Mouse (Mus musculus): ENCODE measurements at regions not wholly inside any gene's neighbourhood (a gene's known extent, or its start where the extent isn't known, plus 50 kb on each side); places are given as distances from the start of the nearest gene placed in this dataset.

DNA sequence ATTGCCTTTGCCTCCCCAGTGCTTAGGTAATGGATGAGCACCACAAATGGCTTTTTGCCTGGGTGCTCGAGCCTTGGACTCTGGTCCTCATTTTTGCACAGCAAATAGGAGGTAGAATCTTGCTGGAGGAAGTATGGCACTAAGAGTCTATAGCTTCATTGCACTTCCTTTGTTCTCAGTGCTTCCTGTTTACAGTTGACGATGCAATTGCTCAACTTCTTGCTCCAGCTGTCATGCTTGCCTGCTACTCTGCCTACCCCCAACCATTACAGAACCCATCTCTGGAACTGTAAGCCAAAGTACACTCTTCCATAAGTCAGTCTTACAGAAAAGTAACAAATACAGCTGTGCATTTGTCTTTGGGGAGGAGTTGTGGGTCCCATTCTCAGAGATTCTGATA, 79.8 kb upstream of the Slc7a14 start:
- DNase-seq (ENCODE audit: low spot score) = no peak
- H3K36me3 ChIP-seq (replicated peaks; ENCODE audit: control insufficient read depth, insufficient read depth, low read length) = no peaks in the 10 kb centered on the region
- WGBS = 60% methylated on average over 2 of the region's 2 CpGs
- no peaks in the 10 kb centered on the region for H3K4me1 ChIP-seq (ENCODE audit: control insufficient read depth, insufficient read depth)
- H3K27ac ChIP-seq (ENCODE audit: low read depth) = no peak overlapping the region
- TF ChIP-seq CTCF (IDR thresholded peaks at IDR 0.05; ENCODE audit: low read depth) (no peak), EP300 (IDR thresholded peaks at IDR 0.05; ENCODE audit: low read depth) (no peak)
- no peak overlapping the region for H3K9ac ChIP-seq (replicated peaks; ENCODE audit: low read depth, low read length)
- no peaks in the 10 kb centered on the region for H3K9me3 ChIP-seq (replicated peaks; ENCODE audit: control insufficient read depth, low read length)
- H3K4me2 ChIP-seq (ENCODE audit: low read depth, low read length) = no peak overlapping the region
- H3K4me3 ChIP-seq (ENCODE audit: low read depth, low read length) = no peak overlapping the region
- H3K27me3 ChIP-seq (ENCODE audit: control insufficient read depth, insufficient read depth, low read length) = no peaks in the 10 kb centered on the region
- no peak for ATAC-seq (ENCODE audit: insufficient read depth, low read depth)

- H3K4me3 ChIP-seq (ENCODE audit: low read depth, low read length) = no peak overlapping the region
- no peak overlapping the region for H3K4me2 ChIP-seq (ENCODE audit: low read depth, low read length)
- no peak for ATAC-seq (ENCODE audit: insufficient read depth, low read depth)
- no peaks in the 10 kb centered on the region for H3K9me3 ChIP-seq (replicated peaks; ENCODE audit: control insufficient read depth, low read length)
- no peak for DNase-seq (ENCODE audit: low spot score)
- H3K27me3 ChIP-seq (ENCODE audit: control insufficient read depth, insufficient read depth, low read length) = no peaks in the 10 kb centered on the region
- H3K36me3 ChIP-seq (replicated peaks; ENCODE audit: control insufficient read depth, insufficient read depth, low read length) = no peaks in the 10 kb centered on the region
- no peaks in the 10 kb centered on the region for H3K4me1 ChIP-seq (ENCODE audit: control insufficient read depth, insufficient read depth)
- no peak overlapping the region for H3K27ac ChIP-seq (ENCODE audit: low read depth)
- WGBS = 57% methylated on average over 3 of the region's 3 CpGs
- H3K9ac ChIP-seq (replicated peaks; ENCODE audit: low read depth, low read length) = no peak overlapping the region
- TF ChIP-seq CTCF (IDR thresholded peaks at IDR 0.05; ENCODE audit: low read depth) (no peak), EP300 (IDR thresholded peaks at IDR 0.05; ENCODE audit: low read depth) (no peak)
Measured at GRCm38 (mm10) chr3:31375678-31376077, 65.5 kb upstream of the Slc7a14 start.

DNA sequence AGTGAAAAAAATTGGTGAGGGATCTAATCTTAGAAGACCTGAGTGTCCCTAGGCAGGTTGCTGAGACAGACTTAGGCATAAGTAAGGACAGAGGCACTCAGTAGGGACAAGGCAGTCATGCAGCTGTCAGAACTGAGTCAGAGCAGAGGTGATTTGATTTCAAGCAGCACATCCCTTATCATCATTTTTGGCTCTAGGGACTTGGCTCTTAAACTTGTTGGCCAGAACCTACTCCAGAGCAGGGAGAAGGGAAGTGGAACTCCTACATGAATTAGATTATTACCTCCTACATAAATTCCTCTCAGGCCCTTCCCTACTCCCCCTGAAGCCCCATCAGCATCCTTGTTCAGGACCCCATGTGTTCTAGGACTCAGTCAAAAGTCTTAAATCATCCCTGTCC, 63.9 kb upstream of the Slc7a14 start:
- Histone ChIP-seq H3K36me3 (replicated peaks; ENCODE audit: control insufficient read depth, insufficient read depth, low read length) (no peaks in the 10 kb centered on the region), H3K9ac (replicated peaks; ENCODE audit: low read depth, low read length) (no peak overlapping the region), H3K9me3 (replicated peaks; ENCODE audit: control insufficient read depth, low read length) (no peaks in the 10 kb centered on the region), H3K4me3 (ENCODE audit: low read depth, low read length) (no peak overlapping the region), H3K4me2 (ENCODE audit: low read depth, low read length) (no peak overlapping the region), H3K27ac (ENCODE audit: low read depth) (no peak overlapping the region), H3K27me3 (ENCODE audit: control insufficient read depth, insufficient read depth, low read length) (no peaks in the 10 kb centered on the region), H3K4me1 (ENCODE audit: control insufficient read depth, insufficient read depth) (no peaks in the 10 kb centered on the region)
- TF ChIP-seq CTCF (IDR thresholded peaks at IDR 0.05; ENCODE audit: low read depth) = no peak
- TF ChIP-seq EP300 (IDR thresholded peaks at IDR 0.05; ENCODE audit: low read depth) = no peak
- DNase-seq (ENCODE audit: low spot score) (no peak), ATAC-seq (ENCODE audit: insufficient read depth, low read depth) (no peak)

DNA sequence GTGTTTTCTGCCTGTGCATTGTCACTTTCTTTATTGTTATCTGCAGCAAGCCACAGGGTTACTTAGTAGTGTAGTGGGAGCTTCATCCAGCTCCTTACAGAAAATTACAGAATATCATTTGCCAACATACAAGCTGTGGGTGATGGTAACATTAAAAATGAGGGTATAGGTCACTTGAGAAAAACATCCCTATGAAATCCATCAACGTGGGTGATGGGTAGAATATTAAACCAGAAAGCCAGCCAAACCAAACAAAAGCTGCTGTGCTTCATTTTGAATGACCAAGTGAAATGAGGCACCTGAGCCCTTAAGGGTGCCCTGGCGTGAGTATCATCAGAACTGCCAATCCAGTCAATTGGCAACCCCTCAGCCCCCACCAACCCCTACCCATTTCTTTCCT, 58.1 kb upstream of the Slc7a14 start:
- Histone ChIP-seq H3K4me1 (ENCODE audit: control insufficient read depth, insufficient read depth) (no peaks in the 10 kb centered on the region), H3K4me3 (ENCODE audit: low read depth, low read length) (no peak overlapping the region), H3K9me3 (replicated peaks; ENCODE audit: control insufficient read depth, low read length) (no peaks in the 10 kb centered on the region), H3K36me3 (replicated peaks; ENCODE audit: control insufficient read depth, insufficient read depth, low read length) (no peaks in the 10 kb centered on the region), H3K9ac (replicated peaks; ENCODE audit: low read depth, low read length) (no peak overlapping the region), H3K27me3 (ENCODE audit: control insufficient read depth, insufficient read depth, low read length) (no peaks in the 10 kb centered on the region), H3K4me2 (ENCODE audit: low read depth, low read length) (no peak overlapping the region), H3K27ac (ENCODE audit: low read depth) (no peak overlapping the region)
- TF ChIP-seq CTCF (IDR thresholded peaks at IDR 0.05; ENCODE audit: low read depth) = no peak
- no peak for TF ChIP-seq EP300 (IDR thresholded peaks at IDR 0.05; ENCODE audit: low read depth)
- 60% methylated on average over 2 of the region's 2 CpGs for WGBS
- ATAC-seq (ENCODE audit: insufficient read depth, low read depth) = no peak
- no peak for DNase-seq (ENCODE audit: low spot score)

Measured in heart, postnatal 0 days (tissue).